Mouse (Mus musculus) MEL (cell line): ENCODE data around the gene Nkpd1. TPM values are rescaled to one million over a fixed set of nuclear protein-coding genes. Genes with fewer than 3 reads are reported as not detected.
A peak's percentile ranks its signal among the peaks of the same experiment; 100 is the strongest.

Source experiments
- DNase-seq: peaks from one replicate; pipeline ENCODE4 v3.0.0; 2011; ENCODE audit warnings: low read depth, low spot score
- H3K27ac ChIP-seq: 2 replicates; pipeline ENCODE4 v1.5.1; 2012; ENCODE audit warnings: low read depth, mild to moderate bottlenecking, control low read depth, low read length, moderate library complexity; ENCODE audit not compliant: control insufficient read depth
- H3K27me3 ChIP-seq, 2 experiments: fragments of 150-350 bp in 1 of 2; sonication (generic) in 1 of 2; 2 replicates each; pipeline ENCODE4 v1.6.1; 2012; ENCODE audit warnings: low read length in 2 of 2, mild to moderate bottlenecking in 2 of 2, improper control_type of control experiment in 1 of 2, moderate library complexity in 1 of 2; ENCODE audit not compliant: insufficient read depth in 2 of 2, control insufficient read depth in 1 of 2
- H3K36me3 ChIP-seq, 2 experiments: 2 replicates each; pipeline ENCODE4 v1.6.1; 2012 to 2014; ENCODE audit warnings: low read length in 2 of 2, improper control_type of control experiment in 1 of 2, inconsistent platforms in 1 of 2, mild to moderate bottlenecking in 1 of 2; ENCODE audit not compliant: insufficient read depth in 2 of 2, control insufficient read depth in 1 of 2
- H3K4me1 ChIP-seq, 2 experiments: fragments of 150-350 bp in 1 of 2; sonication (generic) in 1 of 2; 2 replicates each; pipeline ENCODE4 v1.6.1; 2012; ENCODE audit warnings: low read length in 2 of 2, improper control_type of control experiment in 1 of 2, mild to moderate bottlenecking in 1 of 2; ENCODE audit not compliant: insufficient read depth in 2 of 2, control insufficient read depth in 1 of 2
- H3K4me3 ChIP-seq, 2 experiments: fragments of 150-350 bp in 1 of 2; sonication (generic) in 1 of 2; 2 replicates each; pipeline ENCODE4 v1.5.1; 2012; ENCODE audit warnings: low read depth in 2 of 2, low read length in 2 of 2, mild to moderate bottlenecking in 2 of 2, moderate library complexity in 2 of 2, control low read depth in 1 of 2, improper control_type of control experiment in 1 of 2; ENCODE audit not compliant: control insufficient read depth in 1 of 2, insufficient read depth in 1 of 2
- H3K79me2 ChIP-seq: 2 replicates; pipeline ENCODE4 v1.6.1; 2012; ENCODE audit warnings: mild to moderate bottlenecking, low read length, moderate library complexity; ENCODE audit not compliant: control insufficient read depth, poor library complexity, insufficient read depth
- H3K9ac ChIP-seq: 2 replicates; pipeline ENCODE4 v1.6.1; 2012; ENCODE audit warnings: low read depth, mild to moderate bottlenecking, control low read depth, low read length, moderate library complexity; ENCODE audit not compliant: control insufficient read depth, poor library complexity, severe bottlenecking
- H3K9me3 ChIP-seq: fragments of 150-350 bp; sonication (generic); replicated peaks from 2 replicates; pipeline ENCODE4 v1.6.1; 2012; ENCODE audit warnings: mild to moderate bottlenecking, low read length, improper control_type of control experiment, moderate library complexity; ENCODE audit not compliant: insufficient read depth
- BHLHE40 ChIP-seq: IDR thresholded peaks from 2 replicates; pipeline ENCODE4 v1.6.1; 2012; ENCODE audit warnings: low read depth, mild to moderate bottlenecking, inconsistent platforms, low read length, improper control_type of control experiment, borderline replicate concordance
- CHD1 ChIP-seq: IDR thresholded peaks from 2 replicates; pipeline ENCODE4 v1.6.1; 2012; ENCODE audit warnings: low read depth, mild to moderate bottlenecking, inconsistent platforms, low read length, improper control_type of control experiment
- CHD2 ChIP-seq: IDR thresholded peaks from 2 replicates; pipeline ENCODE4 v1.6.1; 2011; ENCODE audit warnings: low read length, improper control_type of control experiment
- CTCF ChIP-seq, 3 experiments: IDR thresholded peaks in 2 of 3; conservative IDR thresholded peaks in 1 of 3; 2 replicates each; pipeline ENCODE4 v1.5.1; 2011 to 2012; ENCODE audit warnings: low read length in 3 of 3, low read depth in 2 of 3, mild to moderate bottlenecking in 2 of 3, improper control_type of control experiment in 1 of 3, inconsistent platforms in 1 of 3, mixed read lengths in 1 of 3, moderate library complexity in 1 of 3; ENCODE audit not compliant: control insufficient read depth in 1 of 3, insufficient read depth in 1 of 3, poor library complexity in 1 of 3, severe bottlenecking in 1 of 3
- E2F4 ChIP-seq: IDR thresholded peaks from 2 replicates; pipeline ENCODE4 v1.6.1; 2011; ENCODE audit warnings: low read depth, low read length, improper control_type of control experiment, borderline replicate concordance
- ELF1 ChIP-seq: IDR thresholded peaks from 2 replicates; pipeline ENCODE4 v1.6.1; 2014; ENCODE audit warnings: low read depth, mild to moderate bottlenecking, inconsistent platforms, low read length, improper control_type of control experiment, moderate library complexity
- EP300 ChIP-seq, 2 experiments: IDR thresholded peaks; 2 replicates each; pipeline ENCODE4 v1.6.1; 2011; ENCODE audit warnings: improper control_type of control experiment in 2 of 2, low read length in 2 of 2, low read depth in 1 of 2, mild to moderate bottlenecking in 1 of 2
- ETS1 ChIP-seq: IDR thresholded peaks from 2 replicates; pipeline ENCODE4 v1.6.1; 2012; ENCODE audit warnings: low read depth, mild to moderate bottlenecking, inconsistent platforms, low read length, improper control_type of control experiment, moderate library complexity
- GABPA ChIP-seq: IDR thresholded peaks from 2 replicates; pipeline ENCODE4 v1.6.1; 2012; ENCODE audit warnings: low read depth, mild to moderate bottlenecking, inconsistent platforms, low read length, improper control_type of control experiment, moderate library complexity
- GATA1 ChIP-seq: IDR thresholded peaks from 2 replicates; pipeline ENCODE4 v1.6.1; 2011; ENCODE audit warnings: low read depth, low read length, improper control_type of control experiment
- MAX ChIP-seq: IDR thresholded peaks from 2 replicates; pipeline ENCODE4 v1.6.1; 2011; ENCODE audit warnings: low read length, improper control_type of control experiment
- MAZ ChIP-seq: IDR thresholded peaks from 2 replicates; pipeline ENCODE4 v1.6.1; 2012; ENCODE audit warnings: low read depth, mild to moderate bottlenecking, inconsistent platforms, low read length, improper control_type of control experiment
- MYB ChIP-seq: IDR thresholded peaks from 2 replicates; pipeline ENCODE4 v1.6.1; 2011; ENCODE audit warnings: mild to moderate bottlenecking, low read depth, low read length, improper control_type of control experiment
- NELFE ChIP-seq: IDR thresholded peaks from 2 replicates; pipeline ENCODE4 v1.6.1; 2011; ENCODE audit warnings: low read depth, low read length, improper control_type of control experiment
- NRF1 ChIP-seq: IDR thresholded peaks from 2 replicates; pipeline ENCODE4 v1.6.1; 2014; ENCODE audit warnings: low read depth, mild to moderate bottlenecking, inconsistent platforms, low read length, improper control_type of control experiment, moderate library complexity; ENCODE audit not compliant: poor library complexity, insufficient read depth, severe bottlenecking
- POLR2AphosphoS2 ChIP-seq: IDR thresholded peaks from 2 replicates; pipeline ENCODE4 v1.6.1; 2011; ENCODE audit warnings: low read length, improper control_type of control experiment
- POLR2AphosphoS5 ChIP-seq: IDR thresholded peaks from 2 replicates; pipeline ENCODE4 v1.6.1; 2012; ENCODE audit warnings: low read depth, borderline replicate concordance, mild to moderate bottlenecking, inconsistent platforms, low read length, moderate library complexity, mixed read lengths
- RAD21 ChIP-seq: IDR thresholded peaks from 2 replicates; pipeline ENCODE4 v1.6.1; 2011; ENCODE audit warnings: mild to moderate bottlenecking, low read depth, low read length, improper control_type of control experiment
- SIN3A ChIP-seq: IDR thresholded peaks from 2 replicates; pipeline ENCODE4 v1.6.1; 2012; ENCODE audit warnings: low read length, improper control_type of control experiment, inconsistent platforms
- SMC3 ChIP-seq: IDR thresholded peaks from 2 replicates; pipeline ENCODE4 v1.6.1; 2011; ENCODE audit warnings: low read depth, low read length, improper control_type of control experiment
- TAL1 ChIP-seq: IDR thresholded peaks from 2 replicates; pipeline ENCODE4 v1.6.1; 2012; ENCODE audit warnings: mild to moderate bottlenecking, inconsistent platforms, low read length, moderate library complexity, mixed read lengths
- TBP ChIP-seq: IDR thresholded peaks from 2 replicates; pipeline ENCODE4 v1.8.0; 2011; ENCODE audit warnings: low read depth, low read length, improper control_type of control experiment
- ZC3H11A ChIP-seq: IDR thresholded peaks from 2 replicates; pipeline ENCODE4 v1.6.1; 2012; ENCODE audit warnings: low read depth, mild to moderate bottlenecking, inconsistent platforms, low read length, improper control_type of control experiment
- ZKSCAN1 ChIP-seq: IDR thresholded peaks from 2 replicates; pipeline ENCODE4 v1.6.1; 2012; ENCODE audit warnings: low read depth, mild to moderate bottlenecking, inconsistent platforms, low read length, improper control_type of control experiment, moderate library complexity
- polyA plus RNA-seq, 2 experiments: library from polyadenylated mRNA; stranded (reverse) in 1 of 2; unstranded in 1 of 2; fragments of >175 nt in 1 of 2; fragments of >200 nt in 1 of 2; gene quantifications; 2 replicates each; pipeline versions ENCODE4 v1.2.1 to v1.2.4; 2012; ENCODE audit warnings: low replicate concordance in 2 of 2, low read depth in 1 of 2; ENCODE audit not compliant: insufficient read length in 2 of 2, insufficient read depth in 1 of 2, missing spikeins in 1 of 2
- total RNA-seq: library from RNA; depleted of rRNA; stranded (reverse); fragments of 300-350 nt; gene quantifications from 2 replicates; pipeline ENCODE4 v1.2.3, GENCODE M21; 2012

The Nkpd1 gene
- total and polyA plus RNA-seq, 3 experiments, result 0.33 to 0.35 TPM; not detected in 1

DNA sequence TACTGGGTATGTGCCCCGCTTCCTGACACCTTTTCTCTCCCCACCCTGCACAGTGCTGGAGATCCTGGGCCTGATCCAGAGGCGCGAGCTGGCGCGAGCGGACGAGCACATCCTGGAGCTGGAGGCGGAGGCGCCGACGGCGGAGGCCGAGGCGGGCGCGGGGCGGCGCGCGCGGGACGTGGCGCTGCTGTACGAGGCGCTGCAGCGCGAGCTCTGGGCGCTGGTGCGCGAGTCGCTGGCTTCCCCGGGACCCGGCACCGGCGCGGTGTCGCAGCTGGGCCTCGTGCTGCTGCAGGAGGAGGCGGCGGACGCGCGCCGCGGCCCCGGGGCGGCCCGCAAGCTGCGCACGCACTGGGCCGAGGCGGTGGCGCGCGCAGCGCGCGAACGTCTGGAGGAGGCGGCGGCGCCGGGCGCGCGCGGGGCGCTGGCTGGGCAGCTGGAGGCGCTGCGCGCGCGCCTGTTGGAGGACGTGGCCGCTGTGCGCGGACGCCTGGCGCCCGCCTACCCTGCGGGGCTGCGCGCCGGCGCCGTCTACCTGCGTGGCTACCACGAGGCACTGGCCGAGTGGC lies 43.7 kb upstream of the Nkpd1 start:
- TF ChIP-seq ZKSCAN1 (no peak), ETS1 (no peak), MAX (no peak), NRF1 (no peak), MAZ (no peak), TBP (no peak), POLR2AphosphoS2 (no peak), BHLHE40 (no peak), E2F4 (no peak), ZC3H11A (no peak), SIN3A (no peak), CTCF (IDR thresholded peaks at IDR 0.05 in 2 of 3, conservative IDR thresholded peaks at IDR 0.05 in 1 of 3; ENCODE audit: control insufficient read depth in 1 of 3, insufficient read depth in 1 of 3, low read depth in 2 of 3, low read length in 3 of 3, poor library complexity in 1 of 3, severe bottlenecking in 1 of 3) (no peak), GABPA (no peak), CHD2 (no peak), NELFE (no peak), TAL1 (no peak), MYB (no peak), GATA1 (no peak), SMC3 (no peak), CHD1 (no peak)
- no peak for DNase-seq
- H3K9ac ChIP-seq, result no peak overlapping the region
- H3K9me3 ChIP-seq, result no peaks in the 10 kb centered on the region
- no peaks in the 10 kb centered on the region; a peak in 1 of 4 replicates for H3K4me1 ChIP-seq
- no peaks in the 10 kb centered on the region for H3K79me2 ChIP-seq
- no peak overlapping the region for H3K4me3 ChIP-seq
- H3K27ac ChIP-seq, result no peak overlapping the region
- no peaks in the 10 kb centered on the region for H3K27me3 ChIP-seq
- H3K36me3 ChIP-seq, result no peaks in the 10 kb centered on the region

DNA sequence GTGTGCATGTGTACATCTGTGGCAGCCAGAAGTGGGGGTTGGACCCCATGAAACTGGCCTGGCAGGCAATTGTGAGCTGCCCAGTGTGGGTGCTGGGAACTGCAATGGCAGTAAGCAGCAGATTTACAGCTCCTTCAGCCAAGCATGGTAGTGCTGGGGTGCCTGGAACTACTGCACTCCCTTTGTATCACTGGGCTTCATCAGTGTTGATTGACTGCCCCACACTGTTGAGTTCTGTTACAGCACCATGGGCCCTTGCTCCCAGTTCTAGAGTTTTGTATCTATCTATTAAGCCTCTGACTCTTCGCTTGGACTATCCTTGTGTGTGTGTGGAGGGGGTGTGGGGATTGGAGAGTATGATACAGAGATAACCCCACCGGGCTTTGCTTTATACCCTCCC lies 40.6 kb upstream of the Nkpd1 start:
- TF ChIP-seq GABPA (no peak), ZKSCAN1 (no peak), RAD21 (peak; percentile 11), POLR2AphosphoS5 (no peak), EP300 (IDR thresholded peaks at IDR 0.05; ENCODE audit: low read depth in 1 of 2, low read length in 2 of 2) (no peak), ELF1 (no peak), ZC3H11A (no peak), CTCF (IDR thresholded peaks at IDR 0.05 in 2 of 3, conservative IDR thresholded peaks at IDR 0.05 in 1 of 3; ENCODE audit: control insufficient read depth in 1 of 3, insufficient read depth in 1 of 3, low read depth in 2 of 3, low read length in 3 of 3, poor library complexity in 1 of 3, severe bottlenecking in 1 of 3) (peak in 1 of 3 experiments; percentile 8; a peak in 1 of 6 replicates)
- no peaks in the 10 kb centered on the region for H3K9me3 ChIP-seq
- DNase-seq, result no peak
- no peak overlapping the region for H3K9ac ChIP-seq
- no peaks in the 10 kb centered on the region; a peak in 1 of 4 replicates for H3K4me1 ChIP-seq
- H3K36me3 ChIP-seq, result no peaks in the 10 kb centered on the region
- no peaks in the 10 kb centered on the region; a peak in 1 of 4 replicates for H3K27me3 ChIP-seq
- no peak overlapping the region for H3K4me3 ChIP-seq
- no peak overlapping the region for H3K27ac ChIP-seq
- no peaks in the 10 kb centered on the region for H3K79me2 ChIP-seq
